Mouse (Mus musculus) T-helper 17 cell (primary cell): ENCODE results near the gene Alcam.

Experiments used
- in situ Hi-C, 2 experiments: fragments of 300-600 bp; cut with MboI, MseI; formaldehyde crosslinking; loops; 1 replicate in 1 of 2; 2 replicates in 1 of 2; pipeline ENCODE4 v1.15.1; 2025; ENCODE audit warnings: high pct_unique_total_duplicates in 2 of 2

Gene Alcam

DNA sequence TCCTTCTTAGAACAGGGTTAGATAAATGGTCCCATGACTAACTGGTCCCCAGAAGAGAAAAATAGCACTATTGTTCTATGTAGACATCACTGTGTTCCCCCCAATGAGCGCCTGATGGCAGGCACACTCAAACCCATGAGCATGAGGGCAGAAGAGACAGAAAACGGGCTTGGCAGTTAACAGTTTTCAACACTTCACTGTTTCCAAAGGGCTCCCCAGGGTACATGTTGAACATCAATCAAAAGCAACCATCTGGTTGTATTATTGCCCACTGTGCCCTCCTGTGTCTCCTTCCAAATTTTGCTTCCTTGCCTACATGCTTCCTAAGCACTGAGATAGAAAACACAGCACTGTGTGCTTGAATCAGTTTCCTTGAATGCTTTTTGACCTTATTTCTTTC, 173.7 kb downstream of the Alcam start:
- in situ Hi-C loops, result no loop called here

GRCm38 (mm10) chr16:52265066-52265465, 188.8 kb downstream of the Alcam start:
- in situ Hi-C loops, result no loop called here

- in situ Hi-C loops, result no loop called here
Measured at GRCm38 (mm10) chr16:52263751-52264150, 190.1 kb downstream of the Alcam start.

DNA sequence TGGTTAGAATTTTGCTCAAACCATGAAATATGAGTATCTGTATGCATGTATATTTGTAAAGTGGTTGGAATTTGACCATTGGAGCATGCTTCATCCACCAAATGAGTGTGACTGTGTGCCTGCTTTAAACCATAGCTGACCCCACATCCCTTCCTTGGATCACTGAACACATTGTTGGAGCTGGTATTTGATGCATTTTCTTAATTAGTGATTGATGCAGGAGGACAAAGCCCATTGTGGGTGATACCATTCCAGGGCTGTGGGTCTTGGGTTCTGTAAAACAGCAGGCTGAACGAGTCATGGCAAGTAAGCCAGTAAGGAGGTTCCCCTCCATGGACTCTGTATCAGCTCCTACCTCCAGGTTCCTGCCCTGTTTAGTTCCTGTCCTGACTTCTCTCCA, 191.3 kb downstream of the Alcam start:
- in situ Hi-C loops, result no loop called here

DNA sequence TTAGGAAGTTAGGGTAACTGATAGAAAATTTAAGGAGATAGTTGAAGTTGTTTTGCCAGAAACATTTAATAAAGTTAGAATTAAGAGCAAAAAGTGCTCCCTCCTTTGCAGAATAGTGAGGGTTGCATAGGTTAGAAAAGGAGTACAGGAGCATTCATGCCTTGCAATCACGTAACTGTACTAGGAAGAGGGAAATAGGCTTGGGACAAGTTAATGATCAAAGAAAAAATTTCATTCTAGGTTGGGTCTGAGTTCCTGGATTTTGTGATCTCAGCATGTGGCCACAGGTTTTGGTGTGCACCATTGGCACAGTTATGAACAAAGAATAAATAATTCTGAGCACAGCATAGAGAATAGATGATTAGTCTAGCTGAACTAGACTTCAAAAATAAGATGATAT, 192.1 kb downstream of the Alcam start:
- in situ Hi-C loops, result no loop called here

GRCm38 (mm10) chr16:52250935-52251334, 202.9 kb downstream of the Alcam start:
- in situ Hi-C loops, result no loop called here

GRCm38 (mm10) chr16:52250196-52250595, 203.7 kb downstream of the Alcam start:
- in situ Hi-C loops, result no loop called here

DNA sequence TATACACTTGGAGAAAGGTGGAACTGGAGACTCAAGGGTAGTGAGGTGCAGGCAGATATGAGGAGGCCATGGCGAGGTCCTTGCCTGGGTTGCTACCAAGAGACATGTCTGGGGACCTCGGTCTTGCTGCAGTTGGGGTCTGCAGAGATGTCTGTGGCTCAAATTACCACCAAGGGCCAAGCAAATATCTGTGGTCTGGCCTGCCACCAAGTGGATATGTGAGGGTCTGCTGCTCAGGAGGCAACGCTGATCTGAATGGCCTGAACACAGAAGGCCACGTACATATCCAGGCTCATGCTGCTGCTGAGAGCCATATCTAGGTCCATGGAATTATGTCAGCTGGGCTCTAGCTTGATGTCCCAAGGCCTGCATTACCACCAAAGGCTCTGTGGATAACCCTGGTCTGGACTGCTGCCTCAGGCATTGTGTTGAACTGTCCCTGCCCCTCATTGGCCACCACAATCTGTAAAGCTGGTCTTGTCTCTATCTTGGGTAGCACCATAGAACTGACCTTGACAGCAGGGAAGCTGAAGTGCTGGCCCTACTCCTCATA, 210.4 kb downstream of the Alcam start:
- in situ Hi-C loops, result no loop called here

- in situ Hi-C loops, result no loop called here
Measured at GRCm38 (mm10) chr16:52242144-52242543, 211.7 kb downstream of the Alcam start.

GRCm38 (mm10) chr16:52229930-52230329, 223.9 kb downstream of the Alcam start:
- in situ Hi-C loops, result no loop called here

GRCm38 (mm10) chr16:52229446-52229845, 224.4 kb downstream of the Alcam start:
- in situ Hi-C loops, result no loop called here

GRCm38 (mm10) chr16:52222896-52223295, 231.0 kb downstream of the Alcam start:
- in situ Hi-C loops, result no loop called here

DNA sequence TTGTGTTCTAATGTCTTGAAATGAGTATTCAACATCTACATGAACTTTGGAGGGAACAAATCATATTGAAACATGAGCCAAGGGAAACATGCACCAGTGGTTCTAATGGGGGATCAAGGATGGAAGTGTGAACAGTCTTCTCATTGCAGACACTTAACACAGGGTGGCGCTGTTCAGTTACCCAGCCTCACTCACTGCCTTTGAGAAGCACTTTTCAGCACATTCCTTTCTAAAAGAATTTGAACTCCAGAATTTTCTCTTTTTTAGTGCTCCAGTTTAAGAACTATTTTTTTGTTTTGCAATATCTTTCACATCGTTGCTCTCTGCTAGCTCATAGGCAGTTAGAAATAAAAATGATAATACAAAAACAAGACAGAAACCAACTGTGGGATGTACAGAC, 234.8 kb downstream of the Alcam start:
- in situ Hi-C loops, result loop anchor here (10.0 kb wide), 2 partner anchors 236 to 904 kb away; partner anchors contain the start of gene Alcam (in 1 of the 2)

- in situ Hi-C loops, result loop anchor here (5.0 to 10.0 kb wide), 3 partner anchors 241 to 896 kb away; partner anchors contain the start of gene Alcam (in 2 of the 2)
Measured at GRCm38 (mm10) chr16:52210844-52211606, 242.8 kb downstream of the Alcam start.

DNA sequence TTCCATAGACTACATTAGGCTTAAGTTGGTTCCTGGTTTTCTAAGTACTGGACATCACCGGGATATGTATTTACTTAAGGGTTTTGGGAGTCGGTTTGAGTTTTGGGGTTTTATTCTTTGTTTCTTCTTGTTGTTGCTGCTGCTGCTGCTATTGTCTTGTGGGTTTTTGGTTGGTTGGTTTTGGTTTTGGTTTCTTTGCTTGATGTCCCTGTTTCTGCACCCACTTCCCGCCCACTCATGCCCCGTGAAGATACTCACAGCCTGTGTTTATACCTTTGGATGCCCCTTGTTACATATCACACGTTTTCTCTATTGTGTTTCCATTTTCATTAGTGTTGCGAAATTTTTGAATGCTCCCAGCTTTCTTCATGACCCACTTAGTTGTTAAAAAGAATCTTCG, 253.8 kb downstream of the Alcam start:
- in situ Hi-C loops, result no loop called here
